31 mouse cellular contexts compared by ENCODE assay signal in the genomic region with DNA sequence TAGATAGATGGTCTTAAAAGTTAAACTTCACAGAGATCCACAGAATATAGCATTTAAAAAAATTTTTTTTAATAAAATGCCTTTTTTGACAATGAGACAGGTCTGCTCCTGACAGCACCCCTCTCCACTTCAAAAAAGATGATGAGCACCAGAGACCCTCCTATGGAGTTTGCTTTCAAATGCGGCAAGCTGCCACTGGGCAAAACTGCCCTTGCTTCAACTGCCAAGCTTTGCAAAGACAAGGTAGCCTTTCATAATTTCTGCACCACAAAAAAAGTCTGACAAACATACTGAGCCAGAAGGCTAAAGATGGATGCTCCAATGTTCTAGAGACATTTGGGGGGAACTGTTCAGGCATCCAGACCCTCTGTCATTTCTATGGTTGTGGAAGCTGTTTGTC.
"Had no signal": no experiment of that assay in that cellular context is flagged by ENCODE, and none has a peak within 500 bp of the region (broad histone marks: within the 10 kb centered on the region; RNA-seq: fewer than 3 reads in every experiment).

No protein-coding gene starts in this region.

- H3K4me2 ChIP-seq: limb, embryonic 12.5 days; limb, embryonic 13.5 days; limb, embryonic 15.5 days; liver, embryonic 11.5 days; liver, embryonic 12.5 days; liver, embryonic 13.5 days; liver, embryonic 15.5 days; lung, embryonic 14.5 days; lung, embryonic 15.5 days; midbrain, embryonic 11.5 days; midbrain, embryonic 12.5 days; midbrain, embryonic 13.5 days; midbrain, embryonic 15.5 days; neural tube, embryonic 12.5 days had no signal

- H3K27ac ChIP-seq: left cerebral cortex, adult 2 months; limb, embryonic 10.5 days; limb, embryonic 12.5 days; limb, embryonic 13.5 days; limb, embryonic 15.5 days; liver, embryonic 12.5 days; liver, embryonic 13.5 days; liver, embryonic 14.5 days; liver, embryonic 15.5 days; lung, embryonic 15.5 days; macrophage; midbrain, embryonic 12.5 days; midbrain, embryonic 13.5 days; midbrain, embryonic 15.5 days; neural tube, embryonic 12.5 days had no signal

- H3K36me3 ChIP-seq: limb, embryonic 10.5 days; limb, embryonic 12.5 days; limb, embryonic 13.5 days; limb, embryonic 15.5 days; liver, embryonic 12.5 days; liver, embryonic 13.5 days; liver, embryonic 15.5 days; lung, embryonic 15.5 days; midbrain, embryonic 12.5 days; midbrain, embryonic 13.5 days; midbrain, embryonic 15.5 days; neural tube, embryonic 12.5 days had no signal

- H3K9me3 ChIP-seq: limb, embryonic 10.5 days; limb, embryonic 12.5 days; limb, embryonic 13.5 days; limb, embryonic 15.5 days; liver, embryonic 12.5 days; liver, embryonic 13.5 days; liver, embryonic 15.5 days; lung, embryonic 15.5 days; megakaryocyte, embryonic 14.5 days; midbrain, embryonic 12.5 days; midbrain, embryonic 13.5 days; midbrain, embryonic 15.5 days; neural tube, embryonic 12.5 days had no signal

- DNase-seq: liver; liver, embryonic 13.5 days; liver, postnatal 0 days; lung, adult 18-20 months; lung, adult 2 months; lung, embryonic 14.5 days; lung, postnatal 10 days; lung, postnatal 14 days; lung, postnatal 36 days; lung, postnatal 4 days; midbrain, embryonic 14.5 days had no signal

- ATAC-seq: liver, embryonic 12.5 days; liver, postnatal 0 days; lung, postnatal 0 days; midbrain, embryonic 13.5 days; midbrain, embryonic 15.5 days; midbrain, embryonic 16.5 days had no signal

- H3K9ac ChIP-seq: limb, embryonic 12.5 days; limb, embryonic 13.5 days; limb, embryonic 15.5 days; liver, embryonic 12.5 days; liver, embryonic 13.5 days; liver, embryonic 14.5 days; liver, embryonic 15.5 days; liver, postnatal 0 days; lung, embryonic 14.5 days; lung, embryonic 15.5 days; midbrain, embryonic 12.5 days; midbrain, embryonic 13.5 days; midbrain, embryonic 15.5 days; neural tube, embryonic 12.5 days had no signal

- H3K4me3 ChIP-seq: left cerebral cortex, adult 2 months; limb, embryonic 10.5 days; limb, embryonic 12.5 days; limb, embryonic 13.5 days; limb, embryonic 15.5 days; liver, embryonic 12.5 days; liver, embryonic 13.5 days; liver, embryonic 15.5 days; lung, embryonic 15.5 days; megakaryocyte, embryonic 14.5 days; midbrain, embryonic 12.5 days; midbrain, embryonic 13.5 days; midbrain, embryonic 15.5 days; myocyte; neural tube, embryonic 12.5 days had no signal

- H3K4me1 ChIP-seq: limb, embryonic 10.5 days; limb, embryonic 12.5 days; limb, embryonic 13.5 days; limb, embryonic 15.5 days; liver, embryonic 12.5 days; liver, embryonic 13.5 days; liver, embryonic 15.5 days; lung, embryonic 15.5 days; midbrain, embryonic 15.5 days; neural tube, embryonic 12.5 days had no signal

- H3K27me3 ChIP-seq: limb, embryonic 12.5 days; limb, embryonic 13.5 days; limb, embryonic 15.5 days; liver, embryonic 12.5 days; liver, embryonic 13.5 days; liver, embryonic 15.5 days; lung, embryonic 15.5 days; megakaryocyte, embryonic 14.5 days; midbrain, embryonic 12.5 days; midbrain, embryonic 13.5 days; midbrain, embryonic 15.5 days; neural tube, embryonic 12.5 days had no signal
